Mouse (Mus musculus) T-helper 17 cell (primary cell): ENCODE results near the gene Ptprm.

Source experiments
- in situ Hi-C, 2 experiments: fragments of 300-600 bp; cut with MboI, MseI; formaldehyde crosslinking; loops; 1 replicate in 1 of 2; 2 replicates in 1 of 2; pipeline ENCODE4 v1.15.1; 2025; ENCODE audit warnings: high pct_unique_total_duplicates in 2 of 2

Gene Ptprm

DNA sequence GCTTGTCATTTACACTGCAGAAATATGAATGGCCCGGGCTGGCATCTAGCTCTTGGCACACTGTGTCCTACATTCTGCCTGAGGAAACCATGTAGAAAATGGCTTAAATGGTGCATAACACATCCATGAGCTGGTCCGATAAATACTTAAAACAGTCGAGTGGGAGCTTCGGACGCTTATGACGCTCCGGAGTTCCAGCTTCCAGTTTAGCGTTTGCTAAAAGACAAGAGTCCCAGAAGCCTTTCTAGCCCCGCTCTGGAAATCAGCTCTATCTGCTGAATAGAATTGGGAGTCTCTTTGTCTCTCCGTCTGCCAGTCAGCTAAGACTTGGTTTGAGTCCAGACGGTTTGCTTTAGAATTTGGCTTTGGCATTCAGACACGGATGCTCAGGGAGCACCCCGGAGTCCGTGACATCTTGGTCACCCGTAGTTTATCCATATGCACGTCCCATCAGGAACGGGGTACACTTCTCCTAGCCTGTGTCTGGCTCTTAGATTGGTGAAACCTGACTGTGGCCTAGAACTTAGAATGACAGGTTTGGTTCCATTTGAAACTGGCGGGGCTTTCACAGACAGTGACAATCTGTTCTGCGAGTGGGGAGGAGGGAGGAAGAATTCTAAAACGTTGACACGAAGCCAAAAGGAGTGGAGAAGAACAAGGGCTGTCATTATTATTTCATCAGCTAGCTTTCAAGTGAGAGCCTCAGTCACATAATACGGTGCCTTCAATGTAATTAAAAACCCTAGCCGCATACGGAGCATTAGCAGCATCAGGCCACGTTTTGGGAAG, 667.4 kb downstream of the Ptprm start:
- in situ Hi-C loops: no loop called here

GRCm38 (mm10) chr17:66683411-66683810, 670.8 kb downstream of the Ptprm start:
- in situ Hi-C loops: no loop called here

DNA sequence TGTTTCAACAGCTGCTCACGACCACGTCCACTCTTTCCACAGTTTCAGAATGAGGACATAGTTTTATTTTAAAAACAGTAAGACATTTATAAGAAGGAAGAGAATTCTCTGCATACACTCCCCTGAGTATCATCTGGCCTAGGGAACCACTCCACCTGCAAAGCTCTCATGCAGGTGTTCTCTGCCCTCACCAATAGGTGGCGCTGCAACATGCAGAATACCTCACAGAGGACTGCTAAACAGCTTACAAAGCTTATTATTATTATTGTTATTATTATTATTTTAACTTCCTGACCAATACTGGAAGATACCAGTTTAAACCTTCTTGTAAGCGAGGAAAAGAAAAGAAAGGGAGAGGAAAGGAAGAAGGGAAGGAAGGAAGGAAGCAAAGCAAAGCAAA, 673.6 kb downstream of the Ptprm start:
- in situ Hi-C loops: no loop called here

- in situ Hi-C loops: no loop called here
These were observed 679.6 kb downstream of the Ptprm start for GRCm38 (mm10) chr17:66674667-66675066.

GRCm38 (mm10) chr17:66671715-66672230, 682.5 kb downstream of the Ptprm start:
- in situ Hi-C loops: no loop called here

DNA sequence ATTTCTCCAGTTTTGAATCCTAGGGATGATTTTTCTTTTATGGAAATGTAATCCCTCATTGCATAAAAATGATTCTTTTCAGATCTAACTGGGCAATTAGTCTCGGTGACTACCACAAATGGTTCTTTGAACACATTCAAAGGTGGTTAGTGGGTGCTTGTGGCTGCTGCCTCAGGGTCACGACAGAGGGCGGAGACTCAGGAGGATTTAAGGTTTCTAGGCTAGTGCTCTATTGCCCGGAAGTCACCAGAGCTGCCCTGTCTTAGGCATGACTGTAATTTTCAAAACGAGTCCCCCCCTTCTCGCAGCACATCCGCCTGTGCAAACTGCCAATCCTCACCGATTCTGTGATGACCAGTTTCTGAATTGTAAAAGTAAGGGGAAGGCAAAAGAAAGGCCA, 683.0 kb downstream of the Ptprm start:
- in situ Hi-C loops: no loop called here

DNA sequence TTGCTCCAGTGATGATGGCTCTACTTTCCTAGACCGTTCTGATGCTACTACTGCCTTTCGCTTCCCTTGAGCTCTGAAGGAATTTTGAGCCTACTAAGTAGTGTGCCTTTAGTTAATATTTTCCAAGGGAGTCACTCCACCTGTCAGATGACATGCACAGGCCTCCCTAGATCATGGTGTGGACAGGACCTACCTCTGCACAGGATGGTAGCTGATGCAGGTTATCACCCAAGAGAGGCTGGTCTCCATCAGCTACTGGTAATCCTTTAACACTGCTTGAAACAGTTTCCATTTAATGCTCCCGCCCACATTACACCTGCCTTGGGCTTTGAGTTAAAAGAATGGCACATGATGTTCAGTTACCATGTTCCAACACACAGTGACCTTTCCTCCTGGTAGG, 688.5 kb downstream of the Ptprm start:
- in situ Hi-C loops: no loop called here

- in situ Hi-C loops: no loop called here
These were observed 689.0 kb downstream of the Ptprm start for GRCm38 (mm10) chr17:66665201-66665756.

DNA sequence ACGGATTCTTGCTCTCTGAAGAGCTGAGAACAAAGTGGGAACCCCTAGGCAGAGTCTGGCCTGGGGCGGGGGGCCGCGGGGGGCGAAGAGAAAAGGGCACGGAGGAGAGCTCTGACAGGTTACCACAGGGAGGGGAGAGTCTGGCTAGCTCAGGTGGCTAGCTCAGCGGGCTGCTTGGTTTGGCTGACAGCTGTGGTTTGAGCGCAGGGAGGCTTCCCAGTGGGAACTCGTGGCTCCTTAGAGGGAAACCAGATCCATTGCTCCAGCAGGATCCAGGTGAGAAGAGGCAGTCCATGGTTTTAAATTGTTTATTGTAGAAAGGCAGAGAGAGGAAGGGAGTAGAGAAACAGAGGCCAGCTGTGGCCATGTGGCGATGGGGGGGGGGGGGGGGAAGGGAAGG, 689.5 kb downstream of the Ptprm start:
- in situ Hi-C loops: no loop called here

DNA sequence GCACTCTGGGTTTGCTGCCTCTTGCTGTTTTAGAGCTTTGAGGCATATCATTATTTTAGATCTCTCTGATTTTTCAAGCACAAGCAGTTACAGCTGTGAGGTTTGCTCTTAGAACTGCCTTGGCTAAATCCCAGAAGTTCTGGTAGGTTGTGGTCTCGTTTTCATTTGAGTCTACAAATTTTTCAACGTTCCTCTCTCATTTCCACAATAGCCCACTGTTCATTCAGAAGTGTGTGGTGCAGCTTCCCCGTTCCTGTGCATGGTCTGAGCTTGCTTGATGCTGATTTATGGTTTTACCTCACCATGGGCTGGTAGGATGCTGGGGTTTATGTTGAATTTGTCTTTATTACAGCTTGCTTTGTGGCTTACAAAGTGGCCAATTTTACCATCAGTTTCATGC, 695.0 kb downstream of the Ptprm start:
- in situ Hi-C loops: no loop called here

- in situ Hi-C loops: no loop called here
These were observed 716.1 kb downstream of the Ptprm start for GRCm38 (mm10) chr17:66637951-66638722.

DNA sequence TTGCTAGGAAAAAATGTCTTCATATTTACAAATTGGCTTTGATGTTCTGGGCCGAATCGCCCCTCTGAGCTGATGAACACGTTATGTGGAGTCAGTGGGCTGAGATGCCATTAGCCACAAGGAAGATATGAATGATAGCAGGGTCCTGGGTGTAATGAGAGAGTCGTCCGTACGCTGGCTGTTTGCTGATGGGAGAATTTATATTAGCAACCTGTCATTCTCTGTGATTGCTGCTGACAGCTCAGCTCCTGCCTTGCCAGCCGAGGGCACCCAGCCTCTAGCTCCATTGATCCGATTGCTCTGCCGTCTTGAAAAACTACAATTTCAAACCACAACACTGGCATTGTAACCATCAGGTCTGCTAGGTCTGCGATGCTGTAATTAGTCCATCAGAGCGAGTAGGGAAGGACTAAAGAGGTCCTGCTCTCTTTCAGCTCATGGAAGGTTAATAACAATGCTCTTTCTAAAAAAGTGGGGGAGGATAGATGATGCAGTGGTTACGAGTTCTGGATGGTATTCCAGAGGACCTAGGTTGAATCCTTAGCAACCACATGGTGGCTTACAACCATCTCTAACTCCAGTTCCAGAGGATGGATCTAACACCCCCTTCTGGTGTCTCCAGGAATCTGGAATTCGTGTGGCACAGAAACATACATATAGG, 734.1 kb downstream of the Ptprm start:
- in situ Hi-C loops: loop anchor here in 1 of 2 experiments (5.0 to 10.0 kb wide), 2 partner anchors 1507 to 1975 kb away; no protein-coding TSS in a partner anchor

DNA sequence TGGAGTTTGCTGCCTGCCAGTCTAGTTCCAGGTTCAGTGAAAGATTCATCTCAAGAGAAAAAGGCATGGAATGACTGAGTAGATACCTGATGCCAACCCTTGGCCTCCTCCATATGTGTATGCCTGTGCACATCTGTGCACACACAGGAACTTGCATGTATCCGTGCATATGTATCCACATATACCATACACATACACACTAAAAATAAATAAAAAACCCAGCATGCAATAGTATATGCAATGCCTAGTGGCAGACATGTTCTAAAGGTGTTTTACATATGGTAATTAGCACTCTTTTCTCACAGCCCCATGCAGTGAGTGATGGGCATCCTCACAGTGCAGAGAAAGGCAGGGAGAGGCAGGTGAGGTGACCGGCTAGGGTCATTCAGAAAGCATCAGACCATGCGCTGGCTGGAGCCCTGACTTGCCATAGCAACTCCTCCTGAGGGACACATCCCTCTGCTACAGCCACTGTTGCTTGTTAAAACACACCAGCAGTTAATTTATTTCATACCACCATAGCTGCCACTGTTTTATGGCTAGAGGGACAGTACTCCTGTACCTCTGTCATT, 734.9 kb downstream of the Ptprm start:
- in situ Hi-C loops: loop anchor here in 1 of 2 experiments (10.0 kb wide), 1 partner anchor 1975 kb away; no protein-coding TSS in a partner anchor
